Mouse (Mus musculus): ENCODE measurements around the gene Atxn2l.

Gene Atxn2l

GRCm38 (mm10) chr7:126503273-126503878, at the start of gene Atxn2l:
TSS of gene Atxn2l (minus strand) at chr7:126503437.
- peak; percentile 99 for DNase-seq

DNA sequence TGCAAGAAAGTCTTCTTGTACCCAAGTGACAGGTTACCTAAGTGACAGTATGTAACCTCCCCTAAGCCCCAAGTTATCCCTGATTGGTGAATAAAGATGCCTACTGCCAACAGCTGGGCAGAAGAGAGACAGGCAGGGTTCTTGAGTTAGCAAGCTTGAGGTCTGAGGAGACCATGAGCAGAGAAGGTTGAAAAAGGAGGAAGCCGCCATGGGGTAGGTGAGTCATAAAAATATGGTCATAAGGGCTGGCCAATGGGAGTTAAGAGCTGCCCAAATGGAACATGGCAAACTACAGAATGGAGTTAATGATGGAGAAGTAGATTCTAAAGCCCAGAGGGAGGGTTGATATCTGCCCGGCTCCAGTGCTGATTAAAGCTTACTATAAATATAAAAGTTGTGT, 42.4 kb upstream of the Atxn2l start:
- no peak for DNase-seq

DNA sequence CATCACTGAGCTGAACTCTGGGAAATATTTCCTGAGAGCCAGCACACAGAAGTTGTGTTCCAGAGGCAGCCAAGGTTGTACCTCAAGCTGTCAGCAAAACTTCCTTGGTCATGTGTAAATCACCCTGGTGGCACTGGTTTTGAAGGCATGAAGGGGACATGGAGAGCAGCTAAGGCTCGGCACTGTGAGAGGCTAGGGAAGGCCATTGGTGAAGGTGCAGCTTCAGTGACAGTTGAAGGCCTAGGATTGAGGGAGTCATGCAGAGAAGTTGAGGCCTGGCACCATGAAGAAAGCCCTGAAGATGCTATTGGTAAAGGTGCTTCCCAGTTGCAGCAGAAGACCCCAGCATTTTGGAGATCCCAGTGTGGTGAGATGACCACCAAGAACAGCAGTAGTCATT, 38.4 kb upstream of the Atxn2l start:
- no peak for DNase-seq

GRCm38 (mm10) chr7:126537820-126538585, 34.8 kb upstream of the Atxn2l start:
- peak; percentile 13 for DNase-seq

- DNase-seq, result no peak
Measured at GRCm38 (mm10) chr7:126536466-126536865, 33.2 kb upstream of the Atxn2l start.

DNA sequence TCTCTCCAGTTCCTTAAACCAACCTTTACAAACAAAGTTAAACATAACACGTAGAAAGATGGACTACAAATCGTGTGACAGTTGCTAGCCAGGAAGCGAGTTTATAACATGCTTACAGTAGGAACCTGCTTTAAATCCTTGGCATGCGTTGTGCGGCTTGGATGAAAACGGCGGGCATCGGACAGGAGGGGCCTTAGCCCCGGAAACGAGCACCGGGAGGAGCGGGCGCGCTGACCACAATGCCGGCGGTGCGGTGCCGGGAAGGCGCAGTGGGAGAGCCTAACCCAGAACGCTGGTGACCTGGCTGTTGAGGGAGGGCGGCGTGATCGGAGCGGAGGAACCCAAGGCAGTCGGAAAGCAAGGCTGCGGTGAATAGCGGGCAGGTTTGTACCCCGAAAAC, 32.5 kb upstream of the Atxn2l start:
- DNase-seq, result no peak

- no peak for DNase-seq
Measured at GRCm38 (mm10) chr7:126533434-126533833, 30.2 kb upstream of the Atxn2l start.

DNA sequence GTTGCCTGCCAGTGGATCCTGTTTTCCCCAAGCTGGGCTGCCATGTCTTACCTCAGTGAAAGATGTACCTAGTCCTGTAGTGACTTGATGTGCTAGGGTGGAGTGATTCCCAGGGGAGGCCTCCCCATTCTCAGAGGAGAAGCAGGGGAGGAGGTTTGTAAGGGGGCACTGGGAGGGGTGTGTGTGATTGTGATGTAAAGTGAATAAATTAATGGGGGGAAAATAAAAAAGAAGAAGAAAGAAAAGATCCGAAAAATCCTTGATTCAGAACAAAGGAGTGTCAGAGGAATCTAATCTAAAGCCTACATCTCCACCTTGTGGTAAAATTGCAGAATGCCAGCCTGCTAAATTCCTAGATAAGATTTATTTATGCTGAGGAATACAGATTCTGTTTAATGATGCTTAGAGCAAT, 24.9 kb upstream of the Atxn2l start:
- DNase-seq, result peak; percentile 28

- no peak for DNase-seq
Measured at GRCm38 (mm10) chr7:126523316-126523715, 20.1 kb upstream of the Atxn2l start.

- no peak for DNase-seq
Measured at GRCm38 (mm10) chr7:126519513-126519912, 16.3 kb upstream of the Atxn2l start.

- DNase-seq, result no peak
Measured at GRCm38 (mm10) chr7:126518261-126518941, 15.2 kb upstream of the Atxn2l start.

GRCm38 (mm10) chr7:126511287-126511686, 8.1 kb upstream of the Atxn2l start:
- no peak for DNase-seq

- no peak for DNase-seq
Measured at GRCm38 (mm10) chr7:126507126-126507778, 4.0 kb upstream of the Atxn2l start.

- no peak for DNase-seq
Measured at GRCm38 (mm10) chr7:126504913-126505312, 1.7 kb upstream of the Atxn2l start.

- DNase-seq, result no peak
Measured at GRCm38 (mm10) chr7:126502751-126503150, 486 bp downstream of the Atxn2l start.

- peak; percentile 93 for DNase-seq
Measured at GRCm38 (mm10) chr7:126502023-126502741, 1.1 kb downstream of the Atxn2l start.

DNA sequence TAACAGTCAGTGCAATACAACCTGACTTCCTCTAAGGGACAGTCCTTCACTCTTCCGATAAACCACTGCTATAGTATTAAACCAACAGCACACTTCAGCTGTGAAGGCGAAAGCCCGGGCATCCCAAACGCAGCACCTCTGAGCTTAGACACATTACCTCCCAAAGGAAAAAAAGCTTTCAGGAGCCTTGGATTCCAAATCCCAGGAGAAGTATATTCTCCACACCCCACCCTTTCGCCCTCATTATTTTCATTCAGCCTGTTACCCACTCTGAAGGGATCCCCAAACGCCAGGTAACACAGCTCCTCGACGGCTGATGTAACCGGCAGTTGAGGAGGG, 1.6 kb downstream of the Atxn2l start:
- DNase-seq, result no peak

DNA sequence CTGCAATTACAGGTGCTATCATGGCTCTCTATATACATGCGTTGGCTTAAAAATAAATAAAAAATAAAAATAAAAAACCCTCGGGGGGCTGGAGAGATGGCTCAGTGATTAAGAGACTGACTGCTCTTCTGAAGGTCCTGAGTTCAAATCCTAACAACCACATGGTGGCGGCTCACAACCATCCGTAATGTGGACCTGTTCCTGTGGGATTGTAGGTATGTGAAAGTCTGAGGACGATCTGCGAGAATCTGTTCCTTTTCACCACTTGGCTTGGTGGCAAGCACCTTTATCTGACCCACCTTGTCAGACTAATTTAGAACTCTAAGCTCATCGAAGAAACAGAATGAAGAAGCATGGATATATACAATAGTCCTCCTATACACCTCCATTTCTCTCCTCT, 3.8 kb downstream of the Atxn2l start:
- DNase-seq, result no peak

- no peak for DNase-seq
Measured at GRCm38 (mm10) chr7:126497966-126498365, 5.3 kb downstream of the Atxn2l start.

GRCm38 (mm10) chr7:126496475-126496874, 6.8 kb downstream of the Atxn2l start:
- DNase-seq, result no peak

- DNase-seq, result no peak
Measured at GRCm38 (mm10) chr7:126494120-126494519, 9.1 kb downstream of the Atxn2l start.

- DNase-seq, result no peak
Measured at GRCm38 (mm10) chr7:126491973-126492372, 11.3 kb downstream of the Atxn2l start.

DNA sequence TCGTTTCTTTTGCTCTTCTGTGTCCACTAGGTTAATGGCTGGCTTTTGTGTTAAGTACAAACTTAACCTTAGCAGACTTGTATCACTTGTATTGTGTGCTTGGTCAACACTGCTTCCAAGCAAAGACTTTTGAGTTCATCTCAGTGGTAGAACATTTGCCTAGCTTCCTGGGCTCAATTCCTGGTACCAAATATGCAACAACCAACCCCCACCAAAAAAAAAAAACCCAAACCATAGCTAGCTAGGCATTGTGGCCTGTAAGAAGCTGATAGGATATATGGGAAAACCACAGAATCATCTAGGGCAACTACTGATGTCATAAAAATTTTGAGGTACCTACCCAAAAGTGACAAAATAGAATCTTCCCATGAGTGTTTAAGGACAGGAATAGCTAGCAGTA, 12.2 kb downstream of the Atxn2l start:
- no peak for DNase-seq
